Mouse (Mus musculus): ENCODE results near the gene Ptgr2. TPM values are rescaled to one million over a fixed set of nuclear protein-coding genes. Genes with fewer than 3 reads are reported as not detected.

Ptgr2 gene
- polyA plus RNA-seq, 1 experiment from 2014 or later, result 18.1 TPM

GRCm38 (mm10) chr12:84275288-84275687 is 9.7 kb upstream of the Ptgr2 start:
- no peak for ATAC-seq (ENCODE audit: low FRiP score, low read depth)
- Histone ChIP-seq H3K27ac (replicated peaks) (no peak overlapping the region), H3K27me3 (no peaks in the 10 kb centered on the region), H3K4me3 (no peak overlapping the region), H3K36me3 (no peaks in the 10 kb centered on the region), H3K4me2 (replicated peaks) (no peak overlapping the region), H3K9ac (replicated peaks) (no peak overlapping the region), H3K9me3 (no peaks in the 10 kb centered on the region), H3K4me1 (peaks cover 12% of the 10 kb centered on the region; the same call in 1 of the 2 replicates)
- 95% methylated on average over 9 of the region's 9 CpGs for WGBS

- no peaks in the 10 kb centered on the region for H3K9me3 ChIP-seq
- no peak overlapping the region for H3K9ac ChIP-seq (replicated peaks)
- H3K27me3 ChIP-seq, result no peaks in the 10 kb centered on the region
- no peak overlapping the region for H3K4me2 ChIP-seq (replicated peaks)
- no peak overlapping the region for H3K27ac ChIP-seq (replicated peaks)
- H3K36me3 ChIP-seq, result no peaks in the 10 kb centered on the region
- ATAC-seq (ENCODE audit: low FRiP score, low read depth), result no peak
- peaks cover 12% of the 10 kb centered on the region; the same call in 1 of the 2 replicates for H3K4me1 ChIP-seq
- H3K4me3 ChIP-seq, result no peak overlapping the region
- 60% methylated on average over 2 of the region's 2 CpGs for WGBS
Measured at GRCm38 (mm10) chr12:84276288-84276687, 8.7 kb upstream of the Ptgr2 start.

GRCm38 (mm10) chr12:84276799-84277198 is 8.2 kb upstream of the Ptgr2 start:
- no peak overlapping the region for H3K4me2 ChIP-seq (replicated peaks)
- ATAC-seq (ENCODE audit: low FRiP score, low read depth), result no peak
- H3K27ac ChIP-seq (replicated peaks), result no peak overlapping the region
- H3K9me3 ChIP-seq, result no peaks in the 10 kb centered on the region
- H3K27me3 ChIP-seq, result no peaks in the 10 kb centered on the region
- H3K4me3 ChIP-seq, result no peak overlapping the region
- peaks cover 12% of the 10 kb centered on the region; the same call in 1 of the 2 replicates for H3K4me1 ChIP-seq
- no peaks in the 10 kb centered on the region for H3K36me3 ChIP-seq
- WGBS, result 88% methylated on average over 4 of the region's 4 CpGs
- no peak overlapping the region for H3K9ac ChIP-seq (replicated peaks)

GRCm38 (mm10) chr12:84277832-84278231 is 7.2 kb upstream of the Ptgr2 start:
- WGBS, result 24% methylated on average over 3 of the region's 3 CpGs
- Histone ChIP-seq H3K4me2 (replicated peaks) (no peak overlapping the region; the same call in 1 of the 2 replicates), H3K9ac (replicated peaks) (no peak overlapping the region), H3K36me3 (no peaks in the 10 kb centered on the region), H3K4me1 (peaks cover 12% of the 10 kb centered on the region; the same call in 1 of the 2 replicates), H3K27me3 (no peaks in the 10 kb centered on the region), H3K4me3 (no peak overlapping the region), H3K9me3 (no peaks in the 10 kb centered on the region), H3K27ac (replicated peaks) (0 out of 2 replicates have a peak overlapping the region, but pooled peaks have one; percentile 3)
- peak; percentile 84 for ATAC-seq (ENCODE audit: low FRiP score, low read depth)

- H3K4me3 ChIP-seq, result no peak overlapping the region
- no peak overlapping the region for H3K4me2 ChIP-seq (replicated peaks)
- 90% methylated on average over 7 of the region's 7 CpGs for WGBS
- ATAC-seq (ENCODE audit: low FRiP score, low read depth), result no peak
- no peak overlapping the region for H3K27ac ChIP-seq (replicated peaks)
- H3K9me3 ChIP-seq, result no peaks in the 10 kb centered on the region
- H3K27me3 ChIP-seq, result no peaks in the 10 kb centered on the region
- no peak overlapping the region for H3K9ac ChIP-seq (replicated peaks)
- no peaks in the 10 kb centered on the region for H3K36me3 ChIP-seq
- peaks cover 12% of the 10 kb centered on the region; the same call in 1 of the 2 replicates for H3K4me1 ChIP-seq
Measured at GRCm38 (mm10) chr12:84278901-84279300, 6.1 kb upstream of the Ptgr2 start.

GRCm38 (mm10) chr12:84284391-84284790 is 641 bp upstream of the Ptgr2 start:
- ATAC-seq (ENCODE audit: low FRiP score, low read depth), result peak; percentile 10; the same call in 1 of the 2 replicates
- Histone ChIP-seq H3K4me1 (peaks cover 10% of the 10 kb centered on the region), H3K27me3 (no peaks in the 10 kb centered on the region), H3K27ac (replicated peaks) (no peak overlapping the region), H3K36me3 (no peaks in the 10 kb centered on the region), H3K4me2 (replicated peaks) (peak overlapping the region; percentile 63), H3K4me3 (0 out of 2 replicates have a peak overlapping the region, but pooled peaks have one; percentile 57), H3K9ac (replicated peaks) (0 out of 2 replicates have a peak overlapping the region, but pooled peaks have one; percentile 61), H3K9me3 (no peaks in the 10 kb centered on the region)
- 75% methylated on average over 14 of the region's 14 CpGs for WGBS

DNA sequence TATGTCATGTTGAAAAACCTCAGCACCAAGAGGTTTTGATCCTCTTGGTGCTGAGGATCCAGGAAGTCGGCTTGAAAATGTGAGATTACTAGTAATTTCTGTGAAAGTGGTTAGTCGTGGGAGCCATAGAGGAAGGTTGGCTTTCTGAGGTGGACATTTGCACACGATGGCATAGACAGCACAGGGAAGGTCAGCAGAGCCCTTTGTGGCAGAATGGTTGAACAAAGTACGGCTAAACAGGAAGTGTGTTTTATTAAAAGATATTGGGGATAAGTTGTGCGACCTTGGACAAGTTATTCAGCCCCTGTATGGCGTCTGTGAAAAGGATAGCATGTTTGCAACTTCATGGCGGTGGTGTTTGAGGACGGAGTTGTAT is 549 bp downstream of the Ptgr2 start:
- no peaks in the 10 kb centered on the region for H3K9me3 ChIP-seq
- peaks cover 10% of the 10 kb centered on the region for H3K4me1 ChIP-seq
- H3K36me3 ChIP-seq, result no peaks in the 10 kb centered on the region
- H3K27ac ChIP-seq (replicated peaks), result 0 out of 2 replicates have a peak overlapping the region, but pooled peaks have one; percentile 46
- H3K27me3 ChIP-seq, result no peaks in the 10 kb centered on the region
- peak overlapping the region; percentile 57 for H3K4me3 ChIP-seq
- WGBS, result 32% methylated on average over 8 of the region's 8 CpGs
- ATAC-seq (ENCODE audit: low FRiP score, low read depth), result 0 out of 2 replicates have a peak, but pooled peaks have one; percentile 27
- H3K4me2 ChIP-seq (replicated peaks), result peak overlapping the region; percentile 63
- H3K9ac ChIP-seq (replicated peaks), result peak overlapping the region; percentile 61

GRCm38 (mm10) chr12:84288461-84288860 is 3.4 kb downstream of the Ptgr2 start:
- H3K27ac ChIP-seq (replicated peaks), result no peak overlapping the region
- 54% methylated on average over 3 of the region's 3 CpGs for WGBS
- H3K36me3 ChIP-seq, result peaks cover 7% of the 10 kb centered on the region; the same call in 1 of the 2 replicates
- ATAC-seq (ENCODE audit: low FRiP score, low read depth), result no peak
- H3K9ac ChIP-seq (replicated peaks), result no peak overlapping the region
- H3K4me3 ChIP-seq, result no peak overlapping the region
- no peaks in the 10 kb centered on the region for H3K27me3 ChIP-seq
- H3K9me3 ChIP-seq, result no peaks in the 10 kb centered on the region
- no peak overlapping the region for H3K4me2 ChIP-seq (replicated peaks)
- peaks cover 10% of the 10 kb centered on the region for H3K4me1 ChIP-seq

DNA sequence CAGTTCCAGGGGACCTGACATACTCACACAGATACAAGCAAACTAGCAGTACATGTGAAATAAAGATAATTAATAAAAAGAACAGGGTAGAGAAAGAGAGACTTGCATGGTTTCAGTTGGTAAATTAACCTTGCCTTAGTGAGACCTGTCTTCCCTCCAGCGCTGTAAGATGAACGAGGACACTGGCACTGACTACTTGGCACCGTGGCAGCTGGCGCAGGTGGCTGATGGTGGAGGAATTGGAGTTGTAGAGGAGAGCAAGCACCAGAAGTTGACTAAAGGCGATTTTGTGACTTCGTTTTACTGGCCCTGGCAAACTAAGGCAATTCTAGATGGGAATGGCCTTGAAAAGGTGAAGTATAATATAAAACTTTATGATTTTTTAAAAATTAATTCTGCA is 12.8 kb downstream of the Ptgr2 start:
- peaks cover 40% of the 10 kb centered on the region for H3K36me3 ChIP-seq
- H3K27me3 ChIP-seq, result no peaks in the 10 kb centered on the region
- H3K9ac ChIP-seq (replicated peaks), result no peak overlapping the region
- no peak for ATAC-seq (ENCODE audit: low FRiP score, low read depth)
- no peaks in the 10 kb centered on the region for H3K9me3 ChIP-seq
- 94% methylated on average over 6 of the region's 6 CpGs for WGBS
- H3K27ac ChIP-seq (replicated peaks), result no peak overlapping the region
- no peak overlapping the region for H3K4me2 ChIP-seq (replicated peaks)
- no peak overlapping the region for H3K4me3 ChIP-seq
- H3K4me1 ChIP-seq, result no peaks in the 10 kb centered on the region

DNA sequence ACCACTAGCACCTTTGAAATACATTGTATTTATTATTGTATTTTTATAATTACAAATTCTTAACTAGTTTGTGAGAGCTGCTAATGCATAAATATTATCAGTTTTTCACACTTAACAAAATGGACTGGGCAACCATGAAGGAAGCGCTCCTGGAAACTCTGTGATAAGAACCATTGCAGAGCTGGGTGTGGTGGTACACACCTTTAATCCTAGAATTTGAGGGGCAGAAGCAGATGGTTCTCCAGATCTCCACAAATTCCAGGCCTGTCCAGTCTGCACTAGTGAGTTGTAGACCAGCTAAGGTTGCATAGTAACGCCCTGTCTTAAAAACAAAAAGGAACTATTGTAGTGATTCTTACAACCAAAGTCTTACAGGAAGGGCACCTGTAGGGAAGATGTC is 14.2 kb downstream of the Ptgr2 start:
- Histone ChIP-seq H3K27ac (replicated peaks) (no peak overlapping the region), H3K4me1 (no peaks in the 10 kb centered on the region), H3K4me2 (replicated peaks) (no peak overlapping the region), H3K36me3 (peaks cover 28% of the 10 kb centered on the region), H3K4me3 (no peak overlapping the region), H3K9me3 (no peaks in the 10 kb centered on the region), H3K9ac (replicated peaks) (no peak overlapping the region), H3K27me3 (no peaks in the 10 kb centered on the region)
- no peak for ATAC-seq (ENCODE audit: low FRiP score, low read depth)
- WGBS, result 92% methylated on average over 2 of the region's 2 CpGs

GRCm38 (mm10) chr12:84304101-84304500 is 19.1 kb downstream of the Ptgr2 start:
- Histone ChIP-seq H3K4me2 (replicated peaks) (no peak overlapping the region), H3K9ac (replicated peaks) (no peak overlapping the region), H3K27me3 (no peaks in the 10 kb centered on the region), H3K9me3 (no peaks in the 10 kb centered on the region), H3K36me3 (peaks cover 26% of the 10 kb centered on the region), H3K4me1 (no peaks in the 10 kb centered on the region), H3K27ac (replicated peaks) (no peak overlapping the region), H3K4me3 (no peak overlapping the region)
- ATAC-seq (ENCODE audit: low FRiP score, low read depth), result no peak
- 91% methylated on average over 5 of the region's 5 CpGs for WGBS

GRCm38 (mm10) chr12:84304554-84304953 is 19.5 kb downstream of the Ptgr2 start:
- 92% methylated on average over 1 of the region's 1 CpGs for WGBS
- H3K4me2 ChIP-seq (replicated peaks), result no peak overlapping the region
- no peak overlapping the region for H3K9ac ChIP-seq (replicated peaks)
- no peak for ATAC-seq (ENCODE audit: low FRiP score, low read depth)
- H3K27ac ChIP-seq (replicated peaks), result no peak overlapping the region
- H3K36me3 ChIP-seq, result peaks cover 24% of the 10 kb centered on the region; the same call in 1 of the 2 replicates
- H3K27me3 ChIP-seq, result no peaks in the 10 kb centered on the region
- no peaks in the 10 kb centered on the region for H3K9me3 ChIP-seq
- H3K4me3 ChIP-seq, result no peak overlapping the region
- H3K4me1 ChIP-seq, result no peaks in the 10 kb centered on the region

DNA sequence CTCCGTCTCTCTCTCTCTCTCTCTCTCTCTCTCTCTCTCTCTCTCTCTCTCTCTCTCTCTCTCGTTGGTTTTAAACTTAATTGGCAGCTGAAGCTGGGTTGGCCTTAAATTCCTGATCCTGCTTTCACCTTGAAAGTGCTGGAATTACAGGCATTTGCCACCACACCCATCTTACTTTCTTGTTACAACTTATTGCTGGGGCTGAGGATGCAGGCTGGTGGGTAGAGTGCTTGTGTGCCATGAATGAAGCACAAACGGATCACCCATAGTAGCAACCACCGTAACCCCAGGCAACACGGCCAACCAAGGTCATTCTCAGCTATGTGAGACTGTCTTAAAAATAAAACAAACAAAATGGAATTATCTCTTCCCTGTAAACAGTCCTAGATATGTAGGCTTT is 26.3 kb downstream of the Ptgr2 start:
- 73% methylated on average over 4 of the region's 5 CpGs for WGBS
- peaks cover 11% of the 10 kb centered on the region; the same call in 1 of the 2 replicates for H3K36me3 ChIP-seq
- ATAC-seq (ENCODE audit: low FRiP score, low read depth), result no peak
- no peak overlapping the region for H3K27ac ChIP-seq (replicated peaks)
- H3K4me1 ChIP-seq, result peaks cover 5% of the 10 kb centered on the region
- no peaks in the 10 kb centered on the region for H3K27me3 ChIP-seq
- H3K4me3 ChIP-seq, result no peak overlapping the region
- H3K4me2 ChIP-seq (replicated peaks), result no peak overlapping the region
- no peaks in the 10 kb centered on the region for H3K9me3 ChIP-seq
- H3K9ac ChIP-seq (replicated peaks), result no peak overlapping the region
